Mouse (Mus musculus) splenic B cell, adult 2 months (primary cell): Measurements from ENCODE around the gene Adamts18.

ENCODE experiments used
- DNase-seq: peaks from one replicate; pipeline ENCODE4 v3.0.0-alpha.2; 2011; ENCODE audit warnings: low read depth, low spot score
- H3K27me3 ChIP-seq: 2 replicates; pipeline ENCODE4 v1.6.1; 2012; ENCODE audit warnings: mild to moderate bottlenecking, low read length, moderate library complexity, mixed read lengths; ENCODE audit not compliant: control insufficient read depth, poor library complexity, insufficient read depth, severe bottlenecking
- H3K36me3 ChIP-seq: 2 replicates; pipeline ENCODE4 v1.6.1; 2012; ENCODE audit warnings: mild to moderate bottlenecking, low read length, moderate library complexity, mixed read lengths; ENCODE audit not compliant: control insufficient read depth, poor library complexity, insufficient read depth, severe bottlenecking

Gene Adamts18

DNA sequence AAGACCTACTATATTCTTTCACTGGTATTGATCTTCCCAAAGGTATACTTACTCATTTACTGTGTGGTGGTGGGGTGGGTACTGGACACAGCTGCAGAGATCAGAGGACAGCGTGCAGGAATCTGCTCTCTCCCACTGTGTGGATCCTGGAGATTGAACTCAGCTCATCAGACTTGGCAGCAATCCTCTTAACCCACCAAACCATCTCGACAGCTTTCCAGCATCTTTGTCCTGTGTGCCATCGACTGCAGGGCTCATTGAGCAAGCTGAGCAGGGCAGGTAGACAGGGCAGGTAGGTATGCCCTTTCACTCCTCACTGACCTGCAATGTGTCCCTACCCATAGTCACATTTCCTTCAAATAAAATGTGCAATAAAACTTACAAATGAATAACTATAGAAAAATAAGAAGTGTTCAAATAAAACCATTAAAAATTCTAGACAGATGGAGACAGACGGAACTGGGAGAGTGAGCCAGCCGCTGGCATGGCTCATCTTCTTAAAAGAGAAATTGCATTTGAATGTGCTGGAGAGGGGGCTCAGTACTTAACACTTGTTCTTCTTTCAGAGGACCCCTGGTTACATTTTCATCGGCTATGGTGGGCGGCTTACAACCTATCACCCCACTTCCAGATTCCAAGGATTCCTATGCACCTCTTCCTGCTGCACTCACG is 6.2 kb upstream of the Adamts18 start:
- no peak for DNase-seq
- Histone ChIP-seq H3K27me3 (no peaks in the 10 kb centered on the region), H3K36me3 (no peaks in the 10 kb centered on the region)

DNA sequence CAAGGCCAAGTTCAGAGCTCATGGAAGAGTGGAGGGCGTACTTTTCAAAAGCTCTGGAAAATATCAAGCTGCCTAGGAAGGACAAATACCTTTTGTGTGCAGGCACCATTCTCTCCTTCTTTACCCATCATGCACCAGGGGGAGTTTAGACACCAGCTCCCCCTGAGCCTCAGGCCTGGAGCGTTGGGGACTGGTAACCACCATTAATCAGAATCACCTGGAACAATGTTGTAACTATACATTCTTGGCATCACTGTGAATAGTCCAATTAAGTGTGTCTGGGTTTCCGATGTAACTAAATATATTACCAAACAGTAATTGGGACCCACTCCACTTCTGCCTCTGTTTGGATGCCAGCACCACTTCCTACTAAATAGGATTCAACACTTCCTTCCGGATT is 5.2 kb upstream of the Adamts18 start:
- no peak for DNase-seq

DNA sequence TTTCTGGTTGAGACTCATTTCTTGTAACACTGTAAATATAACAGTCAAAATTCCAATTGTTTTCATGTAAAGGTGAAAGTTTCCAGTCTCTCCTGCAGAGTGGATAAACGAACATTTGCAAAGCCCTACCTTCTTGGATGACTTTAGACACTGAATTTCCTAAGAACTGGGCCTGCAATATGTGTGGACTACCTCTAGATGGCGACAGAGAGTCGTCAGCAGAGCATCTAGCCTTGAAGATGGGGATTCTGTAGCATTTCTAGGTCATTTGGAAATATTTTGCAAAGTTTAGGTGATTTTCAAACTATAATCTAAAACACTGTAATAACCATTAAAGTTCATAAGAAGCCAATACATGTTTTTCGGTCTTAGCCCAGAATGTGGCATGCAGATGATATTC is 3.1 kb upstream of the Adamts18 start:
- DNase-seq, result peak; percentile 1
- H3K36me3 ChIP-seq, result no peaks in the 10 kb centered on the region
- H3K27me3 ChIP-seq, result no peaks in the 10 kb centered on the region

More for the DNA sequence above, 5.2 kb upstream of the Adamts18 start:
- Histone ChIP-seq H3K36me3 (no peaks in the 10 kb centered on the region), H3K27me3 (no peaks in the 10 kb centered on the region)

DNA sequence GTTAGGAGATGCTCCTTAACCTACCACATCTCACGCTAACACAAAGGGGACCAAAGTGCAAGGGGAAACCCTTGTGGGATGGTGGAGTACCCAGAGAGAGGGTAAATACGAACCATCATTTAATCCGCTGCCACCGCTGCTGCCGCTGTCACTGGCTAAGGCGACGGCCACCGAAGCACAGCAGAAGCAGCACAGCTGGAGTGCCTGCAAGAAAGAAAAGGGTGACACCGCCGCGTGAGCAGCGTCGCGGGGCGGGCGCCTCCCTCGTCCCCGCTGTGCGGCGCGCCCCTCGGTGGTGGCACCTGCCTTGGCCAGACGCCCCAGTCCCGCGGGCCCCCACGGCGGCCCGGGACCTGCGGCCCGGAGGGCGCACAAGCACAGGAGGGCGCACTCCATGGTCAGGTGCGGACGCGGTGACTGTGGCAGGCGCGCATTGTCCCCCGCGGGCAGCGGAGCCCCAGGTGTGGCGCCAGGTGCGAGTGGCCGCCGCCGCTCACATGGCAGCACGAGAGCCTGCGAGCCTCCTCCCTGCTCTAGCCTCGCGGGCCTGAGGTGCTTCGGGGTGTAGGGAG is 371 bp downstream of the Adamts18 start:
- DNase-seq, result no peak
- no peaks in the 10 kb centered on the region for H3K27me3 ChIP-seq
- H3K36me3 ChIP-seq, result no peaks in the 10 kb centered on the region

DNA sequence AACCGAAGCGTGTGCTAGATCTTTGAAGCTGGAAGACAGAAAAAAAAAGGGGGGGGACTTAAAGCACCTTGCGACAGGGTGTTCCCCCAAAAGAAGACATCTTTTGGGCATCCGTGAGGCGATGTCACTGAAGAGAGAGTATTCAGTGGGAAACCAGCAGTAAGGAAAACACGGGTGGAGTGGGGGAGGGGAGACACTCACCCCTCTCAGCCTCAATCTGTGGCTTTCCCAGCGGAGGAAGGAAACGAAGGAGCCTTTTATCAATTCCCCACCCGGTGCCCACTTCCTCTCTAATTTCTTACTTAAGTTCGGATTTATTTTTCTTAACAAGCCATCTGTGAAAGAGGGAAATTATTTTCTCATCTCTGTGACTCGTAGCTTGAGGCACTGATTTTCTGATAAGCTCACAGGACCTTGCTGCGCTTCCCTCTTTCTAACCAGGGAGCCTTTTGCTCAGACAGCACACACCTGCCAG is 895 bp downstream of the Adamts18 start:
- H3K27me3 ChIP-seq, result no peaks in the 10 kb centered on the region
- no peaks in the 10 kb centered on the region for H3K36me3 ChIP-seq

DNA sequence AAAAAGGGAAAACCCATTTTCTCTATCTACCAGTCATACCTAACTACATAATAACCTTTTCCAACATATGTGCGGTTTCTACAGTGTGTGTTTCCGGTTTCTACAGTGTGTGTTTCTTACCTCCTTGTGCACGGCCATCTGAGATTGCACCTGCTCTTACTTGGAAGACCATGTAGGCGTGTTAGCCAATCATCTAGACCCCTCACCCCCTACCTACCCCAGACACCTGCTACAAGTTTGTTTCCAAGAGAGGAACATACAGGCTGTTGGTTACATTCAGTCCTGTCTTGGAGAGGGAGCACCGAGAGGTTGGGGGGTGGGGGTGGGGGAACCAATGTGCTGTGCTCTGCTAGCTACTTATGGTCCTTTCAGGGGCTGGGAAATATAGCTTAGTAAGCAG is 1.9 kb downstream of the Adamts18 start:
- H3K36me3 ChIP-seq, result no peaks in the 10 kb centered on the region
- DNase-seq, result no peak
- no peaks in the 10 kb centered on the region for H3K27me3 ChIP-seq

More for the DNA sequence above, 895 bp downstream of the Adamts18 start:
- no peak for DNase-seq

DNA sequence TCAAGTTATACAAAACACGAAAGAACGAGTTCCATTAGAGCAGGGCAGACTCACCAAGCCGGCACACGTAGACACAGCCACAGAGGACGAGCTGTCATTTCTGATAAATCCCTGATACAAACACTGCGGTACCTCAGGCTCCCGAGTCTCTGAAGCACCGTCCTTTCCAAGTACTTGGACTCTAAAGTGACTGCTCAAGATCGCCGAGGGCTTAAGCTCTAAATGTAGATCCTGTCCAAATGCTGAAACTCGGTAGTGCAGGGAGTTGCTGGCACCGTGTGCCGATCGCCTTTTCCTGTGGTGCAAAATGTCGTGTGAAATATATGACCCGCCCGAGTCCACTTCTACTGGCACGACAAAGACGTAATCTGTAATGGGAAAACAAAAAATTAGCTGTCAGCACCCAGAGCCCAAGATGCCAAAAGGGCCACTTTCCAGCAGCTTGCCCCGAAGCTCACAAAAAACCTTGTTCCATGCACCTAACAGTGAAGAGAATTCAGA is 3.7 kb downstream of the Adamts18 start:
- no peaks in the 10 kb centered on the region for H3K36me3 ChIP-seq
- no peak for DNase-seq
- H3K27me3 ChIP-seq, result no peaks in the 10 kb centered on the region

DNA sequence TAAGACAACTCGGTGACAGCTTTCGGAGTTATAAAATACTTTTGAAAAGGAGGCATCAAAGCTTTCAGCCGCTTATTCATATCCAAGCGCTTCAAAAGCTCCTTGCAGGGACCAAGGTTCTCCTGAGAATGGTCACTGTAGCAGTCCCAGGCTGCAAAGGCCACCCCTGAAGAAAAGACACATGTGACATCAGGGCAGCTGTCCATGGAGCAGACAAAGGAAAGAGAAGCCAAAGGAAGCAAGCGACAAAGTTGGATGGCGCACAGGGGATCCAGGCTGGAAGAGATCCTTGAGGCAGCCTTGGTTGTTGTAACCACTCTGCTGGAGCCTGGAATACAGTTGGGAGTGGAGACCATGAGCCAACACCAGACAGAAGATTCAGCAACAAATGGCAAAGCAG is 10.3 kb downstream of the Adamts18 start:
- no peaks in the 10 kb centered on the region for H3K27me3 ChIP-seq
- DNase-seq, result no peak
- no peaks in the 10 kb centered on the region for H3K36me3 ChIP-seq

DNA sequence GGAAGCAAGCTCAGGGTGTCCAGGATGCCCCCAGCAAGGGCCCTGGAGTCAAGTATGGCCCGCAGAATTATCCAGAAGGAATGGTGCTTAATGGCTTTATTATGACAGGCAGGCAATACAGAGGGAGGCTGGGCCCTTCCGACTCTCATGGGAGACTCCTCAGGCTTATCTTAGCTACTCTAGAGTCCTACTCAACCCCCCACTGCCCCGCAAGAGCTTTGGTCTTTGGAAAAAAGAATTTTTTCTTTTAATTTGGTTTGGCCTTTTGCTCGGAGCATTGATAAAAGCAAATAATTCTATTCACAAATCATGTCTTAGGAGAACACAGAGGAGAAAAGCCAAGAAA is 11.0 kb downstream of the Adamts18 start:
- H3K36me3 ChIP-seq, result no peaks in the 10 kb centered on the region
- no peak for DNase-seq
- no peaks in the 10 kb centered on the region for H3K27me3 ChIP-seq

DNA sequence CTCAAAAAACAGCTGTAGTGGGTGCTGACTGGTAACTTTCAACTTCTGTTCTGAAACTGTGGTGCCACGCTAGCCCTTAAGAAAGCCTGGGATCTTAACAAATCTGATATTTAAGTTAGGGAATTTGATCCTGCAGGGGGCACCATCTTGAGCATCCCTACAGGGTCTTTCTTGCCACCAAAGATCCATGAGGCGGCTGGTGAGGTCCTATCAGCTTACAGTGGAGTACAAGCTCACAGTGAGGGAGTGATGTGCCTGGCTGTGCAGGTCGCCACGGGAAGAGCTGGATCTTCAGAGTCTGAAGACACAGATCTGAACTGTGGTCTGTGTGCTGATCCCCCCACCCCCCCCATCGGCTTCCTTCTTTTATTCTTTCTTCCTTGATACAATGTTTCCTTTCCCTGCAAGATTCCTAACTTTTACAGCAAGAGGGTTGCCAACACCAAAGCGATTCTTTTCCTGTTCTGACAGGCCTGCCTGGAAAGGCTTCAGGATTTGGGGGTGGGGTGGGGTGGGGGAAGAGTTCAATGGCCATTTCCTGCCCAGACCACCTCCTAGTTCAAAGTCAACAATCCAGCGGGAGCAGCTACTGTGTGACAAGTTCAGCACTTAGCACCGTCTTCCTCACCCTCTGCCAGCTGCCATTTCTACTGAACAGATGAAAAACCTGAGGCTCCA is 11.5 kb downstream of the Adamts18 start:
- DNase-seq, result no peak
- no peaks in the 10 kb centered on the region for H3K27me3 ChIP-seq
- no peaks in the 10 kb centered on the region for H3K36me3 ChIP-seq

DNA sequence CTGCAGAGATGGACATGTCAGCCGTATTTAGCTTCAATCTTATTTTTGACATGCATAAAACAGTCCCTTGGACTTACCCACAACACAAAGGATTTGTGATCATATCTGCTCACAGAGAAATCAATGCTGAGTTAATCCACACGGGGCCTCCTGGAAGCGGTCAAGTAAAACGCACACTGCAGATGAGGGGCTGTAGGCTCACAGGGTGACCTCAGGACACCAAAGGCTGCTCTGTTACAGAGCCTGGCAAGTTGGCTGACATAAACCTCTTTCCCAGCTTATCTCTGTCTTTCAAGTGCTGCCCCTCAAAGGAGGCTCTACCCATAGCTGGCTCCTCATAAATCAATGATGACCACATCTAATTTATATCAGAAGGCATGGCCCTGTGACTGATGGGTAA is 14.9 kb downstream of the Adamts18 start:
- no peaks in the 10 kb centered on the region for H3K27me3 ChIP-seq
- H3K36me3 ChIP-seq, result no peaks in the 10 kb centered on the region
- no peak for DNase-seq

DNA sequence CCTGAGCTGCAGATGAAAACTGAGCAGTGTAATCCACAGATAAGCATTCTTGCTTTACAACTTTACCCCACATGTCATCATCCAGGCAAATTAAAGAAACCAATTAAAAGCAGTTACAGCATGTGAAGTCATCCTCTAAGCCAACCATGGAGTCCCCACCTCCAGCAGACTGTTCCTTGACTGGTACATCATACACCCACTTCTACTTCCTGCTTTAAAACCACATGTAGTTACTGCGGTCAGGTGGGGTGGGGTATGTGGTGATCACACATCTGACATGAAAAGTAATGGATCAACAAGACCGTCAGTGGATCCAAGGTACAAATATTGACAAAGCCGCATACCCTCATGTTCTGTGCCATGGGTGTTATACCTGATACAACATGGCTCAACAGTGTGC is 21.3 kb downstream of the Adamts18 start:
- no peaks in the 10 kb centered on the region for H3K27me3 ChIP-seq
- no peaks in the 10 kb centered on the region for H3K36me3 ChIP-seq
- no peak for DNase-seq

DNA sequence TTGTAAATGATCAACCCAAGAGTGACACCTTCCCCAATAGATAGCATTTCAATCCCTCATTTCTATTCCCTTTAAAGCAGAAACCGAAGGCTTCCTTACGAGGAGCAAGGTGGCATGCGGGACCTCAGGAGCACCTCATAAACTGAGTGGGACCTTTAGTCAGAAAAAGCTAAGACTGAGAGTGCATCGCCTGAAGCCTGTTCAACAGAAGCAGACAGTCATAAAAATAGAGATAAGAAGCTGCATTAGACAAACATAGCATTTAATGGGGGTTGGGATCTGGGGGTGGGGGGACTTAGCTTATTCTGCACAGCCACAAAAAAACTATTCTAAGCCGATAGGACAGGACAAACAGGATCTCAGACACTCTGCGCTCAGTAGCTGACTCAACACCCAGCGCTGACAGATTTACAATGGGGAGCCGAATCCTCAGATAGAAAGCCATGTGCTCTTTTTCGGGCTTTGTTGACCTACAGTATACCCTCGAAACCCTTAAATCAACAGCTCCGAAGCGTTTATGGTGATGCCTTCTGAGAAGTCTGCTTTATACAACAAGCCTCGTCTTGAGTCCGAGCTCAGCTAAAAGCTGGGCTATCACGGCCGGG is 27.5 kb downstream of the Adamts18 start:
- no peaks in the 10 kb centered on the region for H3K36me3 ChIP-seq
- no peaks in the 10 kb centered on the region for H3K27me3 ChIP-seq
- DNase-seq, result no peak

DNA sequence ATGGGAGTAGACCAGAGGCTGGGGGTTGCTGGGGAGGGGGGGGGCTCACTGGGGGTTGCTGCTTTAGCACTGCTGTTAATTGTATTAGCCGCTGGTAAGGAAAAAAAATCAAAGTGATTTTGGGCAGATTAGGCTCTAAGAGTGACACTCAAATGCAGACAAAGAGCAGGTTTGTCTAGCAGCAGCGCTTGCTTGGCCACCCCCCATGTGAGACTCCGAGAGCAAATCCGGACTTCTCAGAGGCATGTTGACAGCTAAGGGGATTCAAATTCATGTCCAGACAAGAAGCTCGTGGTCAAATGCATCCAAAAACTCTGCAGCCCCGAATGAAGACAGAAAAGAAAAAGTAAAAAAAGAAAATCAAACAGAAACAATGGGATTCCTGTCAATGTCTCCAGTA is 34.6 kb downstream of the Adamts18 start:
- no peaks in the 10 kb centered on the region for H3K36me3 ChIP-seq
- DNase-seq, result no peak
- no peaks in the 10 kb centered on the region for H3K27me3 ChIP-seq

DNA sequence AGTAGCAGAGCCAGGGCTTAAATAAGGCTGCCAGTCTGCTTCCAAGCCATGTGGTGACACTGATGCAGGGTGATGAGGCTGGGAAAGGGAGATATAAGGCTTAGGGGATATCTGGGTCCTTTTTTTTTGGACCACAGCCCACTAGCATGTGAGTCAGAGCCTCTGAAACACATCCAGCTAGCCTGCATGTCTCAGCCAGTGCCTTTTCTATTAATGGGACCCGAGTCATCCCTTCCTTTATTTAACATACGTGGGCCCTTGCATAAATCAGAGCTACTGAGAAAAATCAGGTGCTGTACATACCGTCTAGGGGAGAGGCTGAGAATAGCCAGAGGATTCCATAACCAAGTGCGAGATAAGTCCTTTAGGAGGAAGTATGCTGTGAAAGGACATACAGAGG is 37.0 kb downstream of the Adamts18 start:
- DNase-seq, result no peak
- no peaks in the 10 kb centered on the region for H3K36me3 ChIP-seq
- H3K27me3 ChIP-seq, result no peaks in the 10 kb centered on the region
